Mouse (Mus musculus) limb, embryonic 13.5 days (tissue): ENCODE measurements at regions not wholly inside any gene's neighbourhood (a gene's known extent, or its start where the extent isn't known, plus 50 kb on each side); places are given as distances from the start of the nearest gene placed in this dataset.
A peak's percentile ranks its signal among the peaks of the same experiment; 100 is the strongest.

Experiments used
- ATAC-seq: fragments of 200-750 bp; cut with Nextera tagmentation; 2 replicates; pipeline ENCODE4 v1.8.0; 2017; ENCODE audit warnings: low read depth, moderate number of reproducible peaks, moderate TSS enrichment; ENCODE audit not compliant: low FRiP score
- H3K27ac ChIP-seq: fragments of 300-500 bp; sonication (generic); 2 replicates; pipeline ENCODE4 v1.5.1; 2015; ENCODE audit warnings: inconsistent platforms, mild to moderate bottlenecking, moderate library complexity
- H3K27me3 ChIP-seq: fragments of 300-500 bp; sonication (generic); 2 replicates; pipeline ENCODE4 v1.6.1; 2015; ENCODE audit warnings: mild to moderate bottlenecking, inconsistent platforms
- H3K36me3 ChIP-seq: fragments of 300-500 bp; sonication (generic); 2 replicates; pipeline ENCODE4 v1.6.1; 2015; ENCODE audit warnings: inconsistent platforms, mild to moderate bottlenecking, moderate library complexity
- H3K4me1 ChIP-seq: fragments of 300-500 bp; sonication (generic); 2 replicates; pipeline ENCODE4 v1.6.1; 2015; ENCODE audit warnings: inconsistent platforms
- H3K4me2 ChIP-seq: fragments of 300-500 bp; sonication (generic); replicated peaks from 2 replicates; pipeline ENCODE4 v1.6.1; 2015; ENCODE audit warnings: inconsistent platforms, mild to moderate bottlenecking, moderate library complexity
- H3K4me3 ChIP-seq: fragments of 300-500 bp; sonication (generic); 2 replicates; pipeline ENCODE4 v1.5.1; 2015; ENCODE audit warnings: moderate library complexity, mild to moderate bottlenecking, inconsistent platforms
- H3K9ac ChIP-seq: fragments of 300-500 bp; sonication (generic); 2 replicates; pipeline ENCODE4 v1.6.1; 2015; ENCODE audit warnings: mild to moderate bottlenecking, inconsistent platforms
- H3K9me3 ChIP-seq: fragments of 300-500 bp; sonication (generic); 2 replicates; pipeline ENCODE4 v1.6.1; 2016; ENCODE audit warnings: inconsistent platforms
- WGBS: fragments of 180-500 bp; shearing (Covaris S2); methylation state at CpG from one replicate; pipeline ENCODE4 v1.1.7; 2015; 5-methylcytosine and 5-hydroxymethylcytosine counted together

DNA sequence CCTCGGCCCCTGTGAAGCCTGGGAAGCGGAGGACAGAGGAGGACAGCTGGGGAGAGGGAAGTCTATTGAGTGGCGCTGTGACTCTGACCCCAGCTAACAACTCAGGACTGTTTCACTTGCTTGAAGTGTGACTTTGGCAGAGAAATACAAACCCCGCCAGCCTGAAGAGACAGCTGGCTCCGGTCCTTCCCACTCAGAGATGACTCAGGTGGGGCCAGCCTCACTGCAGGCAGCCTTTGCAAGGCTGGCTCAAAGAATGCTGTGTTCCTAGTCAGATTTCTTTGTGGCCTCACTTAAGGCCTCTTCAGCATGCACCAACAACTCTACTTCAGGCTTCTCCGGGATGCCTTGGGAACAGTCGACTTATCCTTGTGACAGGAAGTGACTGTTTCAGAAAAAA lies 307.7 kb downstream of the 3100002H09Rik start:
- no peak for ATAC-seq

GRCm38 (mm10) chr4:124298667-124299437 lies 311.8 kb downstream of the 3100002H09Rik start:
- Histone ChIP-seq H3K27me3 (0 out of 2 replicates have a peak, but pooled peaks cover 3% of the 10 kb centered on the region), H3K36me3 (no peaks in the 10 kb centered on the region), H3K4me2 (no peak overlapping the region), H3K27ac (no peak overlapping the region), H3K9ac (no peak overlapping the region), H3K9me3 (no peaks in the 10 kb centered on the region), H3K4me1 (peaks cover 4% of the 10 kb centered on the region; the same call in 1 of the 2 replicates), H3K4me3 (no peak overlapping the region)
- WGBS, result 26% methylated on average over 10 of the region's 10 CpGs
- ATAC-seq, result no peak

More for the DNA sequence above, 307.7 kb downstream of the 3100002H09Rik start:
- H3K4me2 ChIP-seq, result no peak overlapping the region
- H3K36me3 ChIP-seq, result no peaks in the 10 kb centered on the region
- H3K9ac ChIP-seq, result no peak overlapping the region
- no peaks in the 10 kb centered on the region for H3K9me3 ChIP-seq
- H3K27ac ChIP-seq, result no peak overlapping the region
- no peak overlapping the region for H3K4me3 ChIP-seq
- 74% methylated on average over 7 of the region's 7 CpGs for WGBS
- peaks cover 4% of the 10 kb centered on the region; the same call in 1 of the 2 replicates for H3K4me1 ChIP-seq
- H3K27me3 ChIP-seq, result 0 out of 2 replicates have a peak, but pooled peaks cover 3% of the 10 kb centered on the region

DNA sequence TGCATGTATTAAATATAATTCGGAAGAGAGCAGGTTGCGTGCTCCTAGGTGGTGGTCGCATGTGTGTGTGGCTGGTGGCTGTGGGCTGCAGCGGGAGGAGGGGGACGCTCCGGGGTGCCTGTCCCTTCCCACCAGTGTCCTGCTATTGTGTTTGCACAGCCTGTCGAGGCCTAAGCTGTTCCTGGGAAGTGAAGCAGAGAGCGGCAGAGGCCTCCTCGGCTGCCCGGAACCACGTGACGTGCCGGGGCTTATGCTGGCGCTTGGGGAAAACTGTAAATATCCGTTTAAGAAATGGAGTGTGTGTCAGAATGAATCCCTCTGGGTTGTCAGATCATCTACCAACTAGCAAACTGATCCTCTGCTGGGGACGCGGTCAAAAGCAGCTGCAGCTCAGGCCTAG lies 318.3 kb downstream of the 3100002H09Rik start:
- Histone ChIP-seq H3K9ac (no peak overlapping the region), H3K9me3 (no peaks in the 10 kb centered on the region), H3K27ac (no peak overlapping the region), H3K36me3 (no peaks in the 10 kb centered on the region), H3K4me1 (peaks cover 3% of the 10 kb centered on the region; the same call in 1 of the 2 replicates), H3K4me2 (no peak overlapping the region), H3K27me3 (no peaks in the 10 kb centered on the region), H3K4me3 (no peak overlapping the region)
- no peak for ATAC-seq
- WGBS, result 55% methylated on average over 17 of the region's 17 CpGs

- Histone ChIP-seq H3K4me1 (peaks cover 3% of the 10 kb centered on the region; the same call in 1 of the 2 replicates), H3K9me3 (no peaks in the 10 kb centered on the region), H3K27ac (no peak overlapping the region), H3K27me3 (no peaks in the 10 kb centered on the region), H3K9ac (no peak overlapping the region), H3K4me2 (no peak overlapping the region), H3K36me3 (no peaks in the 10 kb centered on the region), H3K4me3 (no peak overlapping the region)
- ATAC-seq, result no peak
- 65% methylated on average over 8 of the region's 8 CpGs for WGBS
These were observed 318.8 kb downstream of the 3100002H09Rik start for GRCm38 (mm10) chr4:124291767-124292166.

- no peaks in the 10 kb centered on the region; the same call in 1 of the 2 replicates for H3K9me3 ChIP-seq
- H3K36me3 ChIP-seq, result no peaks in the 10 kb centered on the region
- peaks cover 3% of the 10 kb centered on the region; the same call in 1 of the 2 replicates for H3K4me1 ChIP-seq
- H3K27me3 ChIP-seq, result no peaks in the 10 kb centered on the region
- H3K4me3 ChIP-seq, result no peak overlapping the region
- H3K9ac ChIP-seq, result no peak overlapping the region
- WGBS, result 53% methylated on average over 6 of the region's 6 CpGs
- no peak overlapping the region for H3K4me2 ChIP-seq
- H3K27ac ChIP-seq, result no peak overlapping the region
- peak; percentile 85; the same call in 1 of the 2 replicates for ATAC-seq
These were observed 323.1 kb downstream of the 3100002H09Rik start for GRCm38 (mm10) chr4:124287471-124287870.

- Histone ChIP-seq H3K9ac (no peak overlapping the region), H3K36me3 (no peaks in the 10 kb centered on the region), H3K4me3 (no peak overlapping the region), H3K4me2 (no peak overlapping the region), H3K27ac (no peak overlapping the region), H3K9me3 (no peaks in the 10 kb centered on the region), H3K27me3 (peaks cover 25% of the 10 kb centered on the region), H3K4me1 (peaks cover 14% of the 10 kb centered on the region)
- WGBS, result 15% methylated on average over 10 of the region's 10 CpGs
- no peak for ATAC-seq
These were observed 331.9 kb downstream of the 3100002H09Rik start for GRCm38 (mm10) chr4:124278681-124279080.

DNA sequence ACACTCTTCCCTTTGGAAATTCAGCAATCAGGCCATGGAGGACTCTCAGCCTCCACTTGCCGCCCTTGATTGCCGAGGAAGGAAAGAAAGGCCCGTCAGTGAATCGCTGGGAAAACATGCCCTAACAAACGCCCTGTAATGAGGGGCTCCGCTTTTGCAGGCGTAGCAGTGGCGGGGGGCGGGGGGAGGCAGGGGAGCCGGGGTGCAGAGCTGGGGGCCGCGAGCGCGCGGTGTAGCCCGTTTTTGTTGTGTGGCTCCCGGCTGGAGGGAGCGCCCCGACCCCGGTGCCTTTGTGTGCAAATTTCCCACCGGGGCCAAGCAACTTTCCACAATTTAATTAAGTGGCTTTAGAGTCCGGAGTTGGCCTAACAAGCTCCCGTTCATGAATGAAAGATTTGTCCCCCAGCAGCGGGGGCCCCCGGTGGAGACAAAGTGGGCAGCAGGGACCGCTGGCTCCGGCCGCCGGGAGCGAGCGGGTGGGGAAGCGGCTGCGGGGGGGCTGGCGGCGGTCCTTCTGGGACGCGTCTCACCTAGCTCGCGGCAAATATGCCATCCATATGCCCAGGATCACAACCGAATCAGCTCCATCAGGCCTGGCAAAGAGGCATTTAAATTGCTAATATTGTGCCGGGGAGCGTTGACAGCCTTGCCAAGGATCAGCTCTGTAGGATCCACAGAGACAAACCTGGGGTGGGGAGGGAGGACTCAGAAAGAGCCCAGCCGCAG lies 333.0 kb downstream of the 3100002H09Rik start:
- Histone ChIP-seq H3K27me3 (peaks cover 25% of the 10 kb centered on the region), H3K4me2 (peak overlapping the region; percentile 87), H3K9me3 (no peaks in the 10 kb centered on the region), H3K36me3 (no peaks in the 10 kb centered on the region), H3K27ac (no peak overlapping the region; the same call in 1 of the 2 replicates), H3K4me3 (peak overlapping the region; percentile 47), H3K9ac (peak overlapping the region; percentile 65), H3K4me1 (peaks cover 14% of the 10 kb centered on the region)
- under 1% methylated on average over 42 of the region's 43 CpGs for WGBS
- peak; percentile 28; the same call in 1 of the 2 replicates for ATAC-seq

GRCm38 (mm10) chr4:124276741-124277455 lies 333.7 kb downstream of the 3100002H09Rik start:
- Histone ChIP-seq H3K4me1 (peaks cover 14% of the 10 kb centered on the region), H3K27me3 (peaks cover 25% of the 10 kb centered on the region), H3K27ac (peak overlapping the region; percentile 28; the same call in 1 of the 2 replicates), H3K4me2 (peak overlapping the region; percentile 87), H3K36me3 (no peaks in the 10 kb centered on the region), H3K9me3 (no peaks in the 10 kb centered on the region), H3K9ac (peak overlapping the region; percentile 65), H3K4me3 (peak overlapping the region; percentile 47)
- WGBS, result 9% methylated on average over 21 of the region's 21 CpGs
- ATAC-seq, result no peak

DNA sequence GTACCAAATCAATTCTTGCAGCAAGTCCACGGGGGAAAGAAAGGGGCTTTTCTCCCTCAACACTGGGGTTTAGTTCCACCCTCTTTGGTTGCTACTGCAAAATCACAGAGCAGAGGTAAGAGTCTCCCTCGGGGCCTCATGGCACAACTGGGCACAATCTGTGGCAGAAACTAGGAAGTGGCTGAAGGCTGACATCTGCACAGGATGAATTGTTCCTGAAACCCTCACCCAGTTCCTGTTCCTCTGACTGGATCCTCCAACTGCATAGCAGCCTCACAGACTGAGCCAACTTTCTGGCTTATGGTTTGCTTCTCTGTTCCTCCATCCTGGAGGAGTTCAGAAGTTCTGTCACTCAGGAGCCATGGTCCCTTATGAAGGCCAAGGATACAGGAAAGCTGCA lies 338.6 kb downstream of the 3100002H09Rik start:
- Histone ChIP-seq H3K9ac (no peak overlapping the region), H3K4me2 (no peak overlapping the region), H3K4me3 (no peak overlapping the region), H3K4me1 (peaks cover 5% of the 10 kb centered on the region), H3K36me3 (no peaks in the 10 kb centered on the region), H3K9me3 (no peaks in the 10 kb centered on the region), H3K27me3 (peaks cover 12% of the 10 kb centered on the region), H3K27ac (no peak overlapping the region)
- 75% methylated on average over 2 of the region's 2 CpGs for WGBS
- no peak for ATAC-seq

DNA sequence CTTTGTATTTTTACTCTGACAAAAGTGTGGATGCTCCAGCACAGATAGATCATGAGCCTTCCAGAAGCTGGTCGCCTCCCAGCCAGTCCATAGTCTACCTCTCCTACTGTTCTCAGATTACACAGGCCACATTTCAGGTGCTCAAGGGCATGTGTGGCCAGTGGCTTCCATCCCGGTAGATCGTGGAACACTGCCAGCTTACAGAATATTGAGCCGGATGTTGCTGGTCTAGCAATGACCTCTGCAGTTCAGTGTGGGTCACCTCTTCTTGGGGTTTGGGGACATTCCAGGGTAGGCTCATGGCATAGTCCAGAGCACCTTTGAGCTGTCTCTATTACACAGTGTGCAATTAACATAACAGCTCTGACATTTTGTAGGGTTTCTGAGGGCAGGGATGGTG lies 342.2 kb downstream of the 3100002H09Rik start:
- no peaks in the 10 kb centered on the region for H3K9me3 ChIP-seq
- H3K4me1 ChIP-seq, result peaks cover 14% of the 10 kb centered on the region
- WGBS, result 68% methylated on average over 4 of the region's 4 CpGs
- H3K27ac ChIP-seq, result no peak overlapping the region
- no peak for ATAC-seq
- no peak overlapping the region for H3K4me3 ChIP-seq
- no peaks in the 10 kb centered on the region for H3K36me3 ChIP-seq
- H3K9ac ChIP-seq, result no peak overlapping the region
- H3K4me2 ChIP-seq, result no peak overlapping the region
- H3K27me3 ChIP-seq, result peaks cover 7% of the 10 kb centered on the region; the same call in 1 of the 2 replicates

DNA sequence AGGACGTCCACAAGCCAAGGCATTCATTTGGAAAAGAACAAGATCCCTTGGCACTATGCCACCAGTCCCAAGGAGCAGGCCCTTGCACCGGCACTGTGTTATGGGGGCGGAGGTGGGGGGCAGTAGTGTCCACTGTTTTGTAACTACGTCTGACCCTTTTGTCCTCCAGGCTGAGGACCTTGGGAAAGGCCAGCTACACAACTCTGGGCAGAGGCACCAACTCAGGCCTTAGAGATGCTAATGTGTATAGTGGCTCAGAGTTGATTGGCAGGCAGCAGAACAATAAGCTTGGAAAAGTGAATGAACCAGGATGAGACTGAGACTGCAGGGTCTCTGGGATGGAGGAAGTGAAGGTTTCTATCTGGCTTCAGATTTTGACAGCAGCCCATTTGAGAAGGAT lies 344.0 kb downstream of the 3100002H09Rik start:
- 46% methylated on average over 4 of the region's 4 CpGs for WGBS
- Histone ChIP-seq H3K4me2 (no peak overlapping the region), H3K4me1 (peaks cover 14% of the 10 kb centered on the region), H3K4me3 (no peak overlapping the region), H3K9me3 (peaks cover 5% of the 10 kb centered on the region; the same call in 1 of the 2 replicates), H3K9ac (no peak overlapping the region), H3K36me3 (no peaks in the 10 kb centered on the region), H3K27me3 (peaks cover 7% of the 10 kb centered on the region; the same call in 1 of the 2 replicates), H3K27ac (no peak overlapping the region)
- no peak for ATAC-seq
